Mouse (Mus musculus) mouse trophoblast stem cell (cell line): ENCODE measurements around the gene Tas2r107.
"Not testable (repeated sequence)": the region's sequence is repeated elsewhere in the genome, so short reads cannot be mapped to it uniquely, and the experiment has no call there.

Source experiments
- in situ Hi-C, 2 experiments: fragments of 300-500 bp; cut with MseI, MboI; formaldehyde crosslinking; loops; 2 replicates in 1 of 2; 3 replicates in 1 of 2; pipeline ENCODE4 v1.15.1; 2025

The Tas2r107 gene

GRCm38 (mm10) chr6:131660049-131660448 is at the start of gene Tas2r107:
Tas2r107 (minus strand) TSS chr6:131660149.
- in situ Hi-C loops = no loop called here

GRCm38 (mm10) chr6:131689963-131690362 is 30.0 kb upstream of the Tas2r107 start, which contains the start of gene Tas2r114:
Tas2r114 (minus strand) TSS chr6:131690063.
- in situ Hi-C loops = no loop called here

- in situ Hi-C loops = no loop called here
Measured at GRCm38 (mm10) chr6:131687395-131687794, 27.4 kb upstream of the Tas2r107 start, which contains the start of gene Tas2r105. Tas2r105 (minus strand) TSS chr6:131687495.

- in situ Hi-C loops = no loop called here
Measured at GRCm38 (mm10) chr6:131685644-131686043, 25.7 kb upstream of the Tas2r107 start, which contains the start of gene Tas2r104. Tas2r104 (minus strand) TSS chr6:131685744.

GRCm38 (mm10) chr6:131678786-131679185 is 18.8 kb upstream of the Tas2r107 start, which contains the start of gene Tas2r106:
Tas2r106 (minus strand) TSS chr6:131678886.
- in situ Hi-C loops = no loop called here

GRCm38 (mm10) chr6:131630812-131631211 is 29.1 kb downstream of the Tas2r107 start, which contains the start of gene Tas2r130:
Tas2r130 (minus strand) TSS chr6:131630912.
- in situ Hi-C loops = no loop called here

- in situ Hi-C loops = not testable (repeated sequence)
Measured at GRCm38 (mm10) chr6:131609956-131610355, 50.0 kb downstream of the Tas2r107 start.
